Mouse (Mus musculus): ENCODE results near the gene Cyp4a10.

DNA sequence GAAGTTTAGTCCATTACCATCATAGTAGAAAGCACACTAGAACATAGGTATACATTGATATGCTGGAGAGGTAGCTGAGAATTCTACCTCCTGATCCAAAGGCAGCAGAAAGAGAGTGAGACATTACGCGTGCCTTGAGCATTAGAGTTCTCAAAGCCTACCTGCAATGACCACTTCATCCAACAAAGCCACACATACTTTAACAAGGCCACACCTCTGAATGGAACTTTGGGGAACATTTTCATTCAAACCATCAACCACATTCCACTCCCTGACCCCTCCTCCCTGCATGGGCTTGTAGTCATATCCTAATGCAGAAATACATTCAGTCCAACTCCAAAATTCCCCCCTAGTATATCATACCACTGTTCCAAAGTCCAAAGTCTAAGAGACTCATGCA is 3.7 kb downstream of the Cyp4a10 start:
- no peak for TF ChIP-seq CTCF (conservative IDR thresholded peaks at IDR 0.05; ENCODE audit: insufficient read depth, insufficient read length, low read depth, low read length)
- no peak for TF ChIP-seq POLR2A (IDR thresholded peaks at IDR 0.05; ENCODE audit: low read depth, low read length)
